9 mouse cellular contexts compared by ENCODE assay signal in genomic region chr2:69043431-69044118, GRCm38 (mm10).
DNase-seq lines count a peak whose midpoint lies in the region; ATAC-seq and TF ChIP-seq lines count a peak whose summit lies in the region.
"Had no signal": no experiment of that assay in that cellular context is flagged by ENCODE, and none has a peak within 500 bp of the region (broad histone marks: within the 10 kb centered on the region; RNA-seq: fewer than 3 reads in every experiment).

No protein-coding gene starts in this region.

- no peaks in the 10 kb centered on the region for H3K9me3 ChIP-seq in kidney, embryonic 16.5 days (ENCODE audit: low read length)
- H3K9me3 ChIP-seq in lung, postnatal 0 days (ENCODE audit: low read length), result no peaks in the 10 kb centered on the region
- H3K9me3 ChIP-seq: liver, embryonic 15.5 days had no signal

- H3K4me3 ChIP-seq in kidney, embryonic 16.5 days (ENCODE audit: low read length), result no peak overlapping the region
- no peak overlapping the region for H3K4me3 ChIP-seq in lung, postnatal 0 days (ENCODE audit: low read depth, low read length)
- H3K4me3 ChIP-seq: liver, embryonic 15.5 days had no signal

- 53% methylated on average over 4 of the region's 4 CpGs for WGBS in kidney, embryonic 16.5 days
- 83% methylated on average over 4 of the region's 4 CpGs for WGBS in lung, postnatal 0 days

- no peaks in the 10 kb centered on the region for H3K27me3 ChIP-seq in kidney, embryonic 16.5 days (ENCODE audit: insufficient read depth, low read length)
- H3K27me3 ChIP-seq in lung, postnatal 0 days (replicated peaks; ENCODE audit: insufficient read depth, low read length), result no peaks in the 10 kb centered on the region
- H3K27me3 ChIP-seq: liver, embryonic 15.5 days had no signal

- no peak overlapping the region for H3K27ac ChIP-seq in kidney, embryonic 16.5 days (ENCODE audit: low read length)
- H3K27ac ChIP-seq in lung, postnatal 0 days (ENCODE audit: low read length), result no peak overlapping the region
- H3K27ac ChIP-seq: liver, embryonic 15.5 days had no signal

- peak; percentile 67 for ATAC-seq in kidney, embryonic 16.5 days (ENCODE audit: low FRiP score, low TSS enrichment)
- peak; percentile 33; the same call in 1 of the 2 replicates for ATAC-seq in lung, postnatal 0 days

- TF ChIP-seq CTCF in lung, postnatal 0 days (IDR thresholded peaks at IDR 0.05), result peak; percentile 89

- H3K9ac ChIP-seq in kidney, embryonic 16.5 days (replicated peaks; ENCODE audit: low read length), result no peak overlapping the region
- no peak overlapping the region for H3K9ac ChIP-seq in lung, postnatal 0 days (replicated peaks; ENCODE audit: low read depth)
- H3K9ac ChIP-seq: liver, embryonic 15.5 days had no signal

- DNase-seq in gastrocnemius, adult 18-20 months (ENCODE audit: low spot score), result peak; percentile 32
- DNase-seq in gastrocnemius, postnatal 25 days, result no peak
- DNase-seq in Muller cell, postnatal 12 days (ENCODE audit: inconsistent ontology term), result peak; percentile 59
- peak; percentile 65 for DNase-seq in cerebellum, adult 9-11 months
- peak; percentile 24 to 28 for DNase-seq in heart, adult 9 months (ENCODE audit: low spot score in 2 of 2)
- DNase-seq in lung, postnatal 0 days (ENCODE audit: low spot score), result peak; percentile 72
- DNase-seq in retina, postnatal 1 day, result peak; percentile 74

- TF ChIP-seq EP300 in lung, postnatal 0 days (IDR thresholded peaks at IDR 0.05), result no peak

- no peaks in the 10 kb centered on the region for H3K36me3 ChIP-seq in kidney, embryonic 16.5 days (ENCODE audit: insufficient read depth, low read length)
- no peaks in the 10 kb centered on the region for H3K36me3 ChIP-seq in lung, postnatal 0 days (ENCODE audit: insufficient read depth, low read length)
- H3K36me3 ChIP-seq: liver, embryonic 15.5 days had no signal

- H3K4me1 ChIP-seq in kidney, embryonic 16.5 days (ENCODE audit: insufficient read depth, low read length), result peaks cover 5% of the 10 kb centered on the region; the same call in 1 of the 2 replicates
- H3K4me1 ChIP-seq in lung, postnatal 0 days (ENCODE audit: insufficient read depth, low read depth, low read length), result no peaks in the 10 kb centered on the region
- H3K4me1 ChIP-seq: liver, embryonic 15.5 days had no signal

- H3K4me2 ChIP-seq in kidney, embryonic 16.5 days (replicated peaks; ENCODE audit: low read depth, low read length), result no peak overlapping the region
- no peak overlapping the region for H3K4me2 ChIP-seq in lung, postnatal 0 days (replicated peaks; ENCODE audit: low read depth, low read length)
- H3K4me2 ChIP-seq: liver, embryonic 15.5 days had no signal
